Mouse (Mus musculus) CD4-positive, CD25-positive, alpha-beta regulatory T cell, adult 4 months (primary cell): ENCODE results near the gene Chrne. TPM values are rescaled to one million over a fixed set of nuclear protein-coding genes. Genes with fewer than 3 reads are reported as not detected.
"Not testable (repeated sequence)": the region's sequence is repeated elsewhere in the genome, so short reads cannot be mapped to it uniquely, and the experiment has no call there.

Experiments
- ATAC-seq: one replicate; pipeline ENCODE4 v1.8.0; 2017
- polyA plus RNA-seq, 2 experiments: library from polyadenylated mRNA; unstranded; fragments of 100-300 nt; shearing (Covaris generic); gene quantifications; one replicate each; pipeline ENCODE4 v1.2.1; 2017

The Chrne gene
- polyA plus RNA-seq, 2 experiments from 2014 or later, result 1.4 to 2.1 TPM

- ATAC-seq, result no peak
These were observed 36.8 kb downstream of the Chrne start for GRCm38 (mm10) chr11:70582196-70582595.

- peak; percentile 93 for ATAC-seq
These were observed 38.1 kb downstream of the Chrne start for GRCm38 (mm10) chr11:70580921-70581320.

- ATAC-seq, result no peak
These were observed 38.7 kb downstream of the Chrne start for GRCm38 (mm10) chr11:70580358-70580720.

- peak; percentile 50 for ATAC-seq
These were observed 39.2 kb downstream of the Chrne start for GRCm38 (mm10) chr11:70579710-70580357.

GRCm38 (mm10) chr11:70578962-70579361 is 40.1 kb downstream of the Chrne start:
- ATAC-seq, result no peak

- no peak for ATAC-seq
These were observed 41.8 kb downstream of the Chrne start for GRCm38 (mm10) chr11:70577201-70577600.

- ATAC-seq, result no peak
These were observed 45.1 kb downstream of the Chrne start for GRCm38 (mm10) chr11:70573872-70574271.

- ATAC-seq, result no peak
These were observed 46.6 kb downstream of the Chrne start for GRCm38 (mm10) chr11:70572348-70572902.

GRCm38 (mm10) chr11:70571641-70572040 is 47.4 kb downstream of the Chrne start:
- no peak for ATAC-seq

- not testable (repeated sequence) for ATAC-seq
These were observed 48.4 kb downstream of the Chrne start for GRCm38 (mm10) chr11:70570614-70571013.

- ATAC-seq, result no peak
These were observed 52.4 kb downstream of the Chrne start for GRCm38 (mm10) chr11:70566586-70566985.

Other genes with a start within 250 kb of the Chrne start
- gene Pelp1, start 209.2 kb downstream of the Chrne start, polyA plus RNA-seq, result 1 to 10 TPM; 4.4 to 7.7 TPM
- gene Arrb2, start 186.6 kb downstream of the Chrne start, polyA plus RNA-seq, result 10 to 100 TPM; 47.0 to 64.1 TPM
- gene Med11, start 167.3 kb downstream of the Chrne start, polyA plus RNA-seq, result 10 to 100 TPM; 84.3 to 85.7 TPM
- not detected for gene Zmynd15, start 159.8 kb downstream of the Chrne start, polyA plus RNA-seq
- gene Cxcl16, start 159.2 kb downstream of the Chrne start, polyA plus RNA-seq, result under 1 TPM; 0.43 to 0.87 TPM
- gene Tm4sf5, start 114.0 kb downstream of the Chrne start, polyA plus RNA-seq, result 1 to 10 TPM in 1 of 2 experiments, under 1 TPM in 1; 1.00 to 2.5 TPM
- not detected for gene Vmo1, start 104.6 kb downstream of the Chrne start, polyA plus RNA-seq
- gene Gltpd2, start 100.0 kb downstream of the Chrne start, polyA plus RNA-seq, result not detected
- gene Psmb6, start 93.8 kb downstream of the Chrne start, polyA plus RNA-seq, result 100 to 1,000 TPM; 378 to 439 TPM
- gene Gm40193, start 86.3 kb downstream of the Chrne start, polyA plus RNA-seq, result not detected
- gene Pld2, start 79.2 kb downstream of the Chrne start, polyA plus RNA-seq, result 1 to 10 TPM; 2.7 to 3.9 TPM
- gene Mink1, start 56.3 kb downstream of the Chrne start, polyA plus RNA-seq, result 1 to 10 TPM; 5.6 to 8.4 TPM
- under 1 TPM in 1 of 2 experiments, not detected in 1; 0.71 TPM for gene 4930544D05Rik, start 3.4 kb downstream of the Chrne start, polyA plus RNA-seq
- under 1 TPM; 0.39 to 0.43 TPM for gene Gp1ba, start 19.9 kb upstream of the Chrne start, polyA plus RNA-seq
- gene Rnf167, start 28.0 kb upstream of the Chrne start, polyA plus RNA-seq, result 100 to 1,000 TPM; 389 to 496 TPM
- gene Slc25a11, start 28.3 kb upstream of the Chrne start, polyA plus RNA-seq, result 100 to 1,000 TPM in 1 of 2 experiments, 10 to 100 TPM in 1; 84.0 to 102 TPM
- gene Pfn1, start 35.4 kb upstream of the Chrne start, polyA plus RNA-seq, result 1,000 to 10,000 TPM; 2,750 to 3,189 TPM
- 10 to 100 TPM; 32.6 to 32.7 TPM for gene Eno3, start 38.0 kb upstream of the Chrne start, polyA plus RNA-seq
- gene Spag7, start 50.2 kb upstream of the Chrne start, polyA plus RNA-seq, result 100 to 1,000 TPM; 126 to 132 TPM
- 10 to 100 TPM; 12.2 to 15.8 TPM for gene Camta2, start 68.9 kb upstream of the Chrne start, polyA plus RNA-seq
- gene Inca1, start 80.9 kb upstream of the Chrne start, polyA plus RNA-seq, result 1 to 10 TPM in 1 of 2 experiments, under 1 TPM in 1; 0.30 to 1.2 TPM
- gene Kif1c, start 81.3 kb upstream of the Chrne start, polyA plus RNA-seq, result 1 to 10 TPM; 1.0 to 1.1 TPM
- gene Zfp3, start 145.0 kb upstream of the Chrne start, polyA plus RNA-seq, result 1 to 10 TPM; 4.0 to 5.3 TPM
- under 1 TPM in 1 of 2 experiments, not detected in 1; 0.81 TPM for gene Scimp, start 193.4 kb upstream of the Chrne start, polyA plus RNA-seq
- 10 to 100 TPM in 1 of 2 experiments, 1 to 10 TPM in 1; 8.5 to 10.9 TPM for gene Rabep1, start 225.6 kb upstream of the Chrne start, polyA plus RNA-seq